Mouse (Mus musculus): ENCODE measurements at regions not wholly inside any gene's neighbourhood (a gene's known extent, or its start where the extent isn't known, plus 50 kb on each side); places are given as distances from the start of the nearest gene placed in this dataset.

- in situ Hi-C loops (cut with MboI, MseI) = no loop called here
Observed at GRCm38 (mm10) chr4:66478601-66479217, 74.3 kb upstream of the Astn2 start.

Measured in T-helper 17 cell (primary cell).